In genomic region chr17:8295825-8296224, GRCm38 (mm10) we compare ENCODE assay signal across 29 mouse cellular contexts. TPM values are rescaled to one million over a fixed set of nuclear protein-coding genes. Genes with fewer than 3 reads are reported as not detected.
DNase-seq lines count a peak whose midpoint lies in the region; ATAC-seq and TF ChIP-seq lines count a peak whose summit lies in the region.
"Had no signal": no experiment of that assay in that cellular context is flagged by ENCODE, and none has a peak within 500 bp of the region (broad histone marks: within the 10 kb centered on the region; RNA-seq: fewer than 3 reads in every experiment).

No protein-coding gene starts in this region.

- H3K79me2 ChIP-seq in MEL (ENCODE audit: control insufficient read depth, insufficient read depth, low read length, poor library complexity): no peaks in the 10 kb centered on the region; the same call in 1 of the 2 replicates

- no peak for TF ChIP-seq EP300 in liver, postnatal 0 days (IDR thresholded peaks at IDR 0.05; ENCODE audit: low read depth)
- TF ChIP-seq EP300 in MEL (IDR thresholded peaks at IDR 0.05; ENCODE audit: low read depth in 1 of 2, low read length in 2 of 2): no peak

- no peaks in the 10 kb centered on the region for H3K4me1 ChIP-seq in intestine, postnatal 0 days (replicated peaks; ENCODE audit: control insufficient read depth, insufficient read depth, low read length)
- no peaks in the 10 kb centered on the region for H3K4me1 ChIP-seq in intestine, embryonic 16.5 days (ENCODE audit: control insufficient read depth, insufficient read depth, low read length)
- peaks cover 12% of the 10 kb centered on the region for H3K4me1 ChIP-seq in liver, postnatal 0 days (ENCODE audit: insufficient read depth)
- H3K4me1 ChIP-seq in MEL (ENCODE audit: control insufficient read depth in 1 of 2, insufficient read depth in 2 of 2, low read length in 2 of 2): no peaks in the 10 kb centered on the region
- H3K4me1 ChIP-seq in cortical plate, adult 2 months (ENCODE audit: control insufficient read depth, insufficient read depth, low read length): no peaks in the 10 kb centered on the region
- H3K4me1 ChIP-seq: embryonic facial prominence, embryonic 10.5 days; heart, embryonic 10.5 days; hindbrain, embryonic 10.5 days; limb, embryonic 10.5 days; neural tube, embryonic 13.5 days had no signal

- H3K9me3 ChIP-seq in intestine, postnatal 0 days (ENCODE audit: control insufficient read depth): no peaks in the 10 kb centered on the region
- H3K9me3 ChIP-seq in intestine, embryonic 16.5 days (ENCODE audit: control insufficient read depth, low read length): no peaks in the 10 kb centered on the region
- H3K9me3 ChIP-seq in liver, postnatal 0 days (ENCODE audit: low read length): no peaks in the 10 kb centered on the region
- H3K9me3 ChIP-seq in MEL (replicated peaks; ENCODE audit: insufficient read depth, low read length): no peaks in the 10 kb centered on the region
- H3K9me3 ChIP-seq: embryonic facial prominence, embryonic 10.5 days; heart, embryonic 10.5 days; hindbrain, embryonic 10.5 days; limb, embryonic 10.5 days; neural tube, embryonic 13.5 days had no signal

- ATAC-seq in intestine, postnatal 0 days: no peak
- no peak for ATAC-seq in intestine, embryonic 16.5 days
- ATAC-seq in liver, postnatal 0 days: no peak
- ATAC-seq: forebrain, embryonic 16.5 days; inflammation-experienced regulatory T-cells, adult 6 months had no signal

- no peak overlapping the region for H3K4me3 ChIP-seq in intestine, postnatal 0 days (ENCODE audit: low read depth, low read length)
- no peak overlapping the region for H3K4me3 ChIP-seq in intestine, embryonic 16.5 days (ENCODE audit: low read length)
- no peak overlapping the region for H3K4me3 ChIP-seq in liver, postnatal 0 days (ENCODE audit: low read depth, low read length)
- H3K4me3 ChIP-seq in MEL (ENCODE audit: control insufficient read depth in 1 of 2, insufficient read depth in 1 of 2, low read depth in 2 of 2, low read length in 2 of 2): no peak overlapping the region
- no peak overlapping the region for H3K4me3 ChIP-seq in cortical plate, adult 2 months (ENCODE audit: insufficient read depth, low read length)
- H3K4me3 ChIP-seq: embryonic facial prominence, embryonic 10.5 days; heart, embryonic 10.5 days; hindbrain, embryonic 10.5 days; limb, embryonic 10.5 days; myocyte; neural tube, embryonic 13.5 days had no signal

- no peak for TF ChIP-seq POLR2A in MEL (IDR thresholded peaks at IDR 0.05; ENCODE audit: control insufficient read depth in 1 of 2, insufficient read depth in 1 of 2, low read depth in 1 of 2, low read length in 2 of 2, poor library complexity in 1 of 2)
- no peak for TF ChIP-seq POLR2A in cortical plate, adult 2 months (IDR thresholded peaks at IDR 0.05; ENCODE audit: extremely low read depth, insufficient read depth, low read length)

- no peak for DNase-seq in liver, postnatal 0 days
- no peak for DNase-seq in liver
- no peak for DNase-seq in MEL (ENCODE audit: low read depth, low spot score)
- DNase-seq in thymus, postnatal 4 days: no peak
- no peak for DNase-seq in cerebellum, adult 9-11 months
- DNase-seq: adrenal gland, postnatal 10 days; cerebellum, adult 9-10 months; gastrocnemius, postnatal 36 days; kidney, adult 9 months; kidney, postnatal 36 days; layer of hippocampus, adult 9-11 months; lung, adult 2 months; midbrain, embryonic 14.5 days; thymus, postnatal 14 days had no signal

- no peaks in the 10 kb centered on the region for H3K27me3 ChIP-seq in intestine, postnatal 0 days (replicated peaks; ENCODE audit: control insufficient read depth, insufficient read depth, low read length)
- H3K27me3 ChIP-seq in intestine, embryonic 16.5 days (replicated peaks; ENCODE audit: control insufficient read depth, insufficient read depth, low read length): no peaks in the 10 kb centered on the region
- no peaks in the 10 kb centered on the region for H3K27me3 ChIP-seq in liver, postnatal 0 days (ENCODE audit: insufficient read depth, low read length)
- H3K27me3 ChIP-seq in MEL (ENCODE audit: control insufficient read depth in 1 of 2, insufficient read depth in 2 of 2, low read length in 2 of 2): no peaks in the 10 kb centered on the region
- H3K27me3 ChIP-seq: neural tube, embryonic 13.5 days had no signal

- TF ChIP-seq CTCF in intestine, postnatal 0 days (IDR thresholded peaks at IDR 0.05; ENCODE audit: low read depth): peak; percentile 45
- TF ChIP-seq CTCF in liver, postnatal 0 days (IDR thresholded peaks at IDR 0.05; ENCODE audit: low read depth): peak; percentile 32; the same call in 1 of the 2 replicates
- peak in 1 of 3 experiments; percentile 38; a peak in 2 of 6 replicates for TF ChIP-seq CTCF in MEL (IDR thresholded peaks at IDR 0.05 in 2 of 3, conservative IDR thresholded peaks at IDR 0.05 in 1 of 3; ENCODE audit: control insufficient read depth in 1 of 3, insufficient read depth in 1 of 3, low read depth in 2 of 3, low read length in 3 of 3, poor library complexity in 1 of 3, severe bottlenecking in 1 of 3)
- TF ChIP-seq CTCF in cortical plate, adult 2 months (IDR thresholded peaks at IDR 0.05; ENCODE audit: extremely low read depth, insufficient read depth, low read length): peak; percentile 19; the same call in 1 of the 2 replicates

- H3K27ac ChIP-seq in intestine, postnatal 0 days (ENCODE audit: low read depth, low read length): no peak overlapping the region
- H3K27ac ChIP-seq in intestine, embryonic 16.5 days (ENCODE audit: low read length): no peak overlapping the region
- H3K27ac ChIP-seq in liver, postnatal 0 days (ENCODE audit: low read depth): no peak overlapping the region
- no peak overlapping the region for H3K27ac ChIP-seq in MEL (ENCODE audit: control insufficient read depth, low read depth, low read length)
- no peak overlapping the region for H3K27ac ChIP-seq in cortical plate, adult 2 months (ENCODE audit: insufficient read depth, low read length)
- H3K27ac ChIP-seq: embryonic facial prominence, embryonic 10.5 days; heart, embryonic 10.5 days; hindbrain, embryonic 10.5 days; limb, embryonic 10.5 days; neural tube, embryonic 13.5 days had no signal

- H3K9ac ChIP-seq in intestine, postnatal 0 days (ENCODE audit: low read depth, low read length): no peak overlapping the region
- H3K9ac ChIP-seq in intestine, embryonic 16.5 days (ENCODE audit: low read depth, low read length): no peak overlapping the region
- no peak overlapping the region for H3K9ac ChIP-seq in liver, postnatal 0 days (replicated peaks)
- no peak overlapping the region for H3K9ac ChIP-seq in MEL (ENCODE audit: control insufficient read depth, low read depth, low read length, poor library complexity, severe bottlenecking)
- H3K9ac ChIP-seq: neural tube, embryonic 13.5 days had no signal

- H3K36me3 ChIP-seq in intestine, postnatal 0 days (ENCODE audit: control insufficient read depth, insufficient read depth): peaks cover 16% of the 10 kb centered on the region; the same call in 1 of the 2 replicates
- H3K36me3 ChIP-seq in intestine, embryonic 16.5 days (ENCODE audit: control insufficient read depth, insufficient read depth, low read length): no peaks in the 10 kb centered on the region
- H3K36me3 ChIP-seq in liver, postnatal 0 days (replicated peaks; ENCODE audit: insufficient read depth, low read length): peaks cover 27% of the 10 kb centered on the region
- no peaks in the 10 kb centered on the region; a peak in 1 of 4 replicates for H3K36me3 ChIP-seq in MEL (ENCODE audit: control insufficient read depth in 1 of 2, insufficient read depth in 2 of 2, low read length in 2 of 2)
- H3K36me3 ChIP-seq: embryonic facial prominence, embryonic 10.5 days; heart, embryonic 10.5 days; limb, embryonic 10.5 days had no signal

- no peak overlapping the region for H3K4me2 ChIP-seq in intestine, postnatal 0 days (replicated peaks; ENCODE audit: low read depth)
- H3K4me2 ChIP-seq in intestine, embryonic 16.5 days (ENCODE audit: low read depth, low read length): no peak overlapping the region
- no peak overlapping the region for H3K4me2 ChIP-seq in liver, postnatal 0 days (ENCODE audit: low read depth, low read length)
- H3K4me2 ChIP-seq: neural tube, embryonic 13.5 days had no signal

- TF ChIP-seq RAD21 in MEL (IDR thresholded peaks at IDR 0.05; ENCODE audit: low read depth, low read length): no peak

RNA-seq across cellular contexts. Expression of gene Mpc1, which starts 13.1 kb away (rescaled TPM):
- 294 and 297 TPM in 2 replicates for polyA plus RNA-seq in intestine, postnatal 0 days (2015; fragmentation: Nextera tagmentation; extraction: Ambion mirVana)
- 223 and 235 TPM in 2 replicates for polyA plus RNA-seq in intestine, embryonic 16.5 days (2015; fragmentation: Nextera tagmentation; extraction: Ambion mirVana)
- 1,393 and 1,436 TPM in 2 replicates for polyA plus RNA-seq in liver, postnatal 0 days (2015; fragmentation: Nextera tagmentation; extraction: Ambion mirVana)
- 89.6 and 105 TPM in 2 replicates for total RNA-seq in MEL (2012; rRNA removed)
- 10 to 100 TPM in 1 of 2 experiments, not detected in 1; 56.2 TPM for polyA plus RNA-seq in MEL (2012; ENCODE audit: insufficient read depth in 1 of 2, insufficient read length in 2 of 2, low read depth in 1 of 2, low replicate concordance in 2 of 2, missing spikeins in 1 of 2)
- polyA plus RNA-seq in cortical plate, adult 2 months (2012; rRNA removed): 398 and 433 TPM in 2 replicates

RNA-seq across cellular contexts. Expression of gene Sft2d1, which starts 15.1 kb away (rescaled TPM):
- polyA plus RNA-seq in intestine, postnatal 0 days (2015; fragmentation: Nextera tagmentation; extraction: Ambion mirVana): 126 and 135 TPM in 2 replicates
- polyA plus RNA-seq in intestine, embryonic 16.5 days (2015; fragmentation: Nextera tagmentation; extraction: Ambion mirVana): 91.7 and 92.5 TPM in 2 replicates
- 67.6 and 67.7 TPM in 2 replicates for polyA plus RNA-seq in liver, postnatal 0 days (2015; fragmentation: Nextera tagmentation; extraction: Ambion mirVana)
- total RNA-seq in MEL (2012; rRNA removed): 87.9 and 88.0 TPM in 2 replicates
- polyA plus RNA-seq in MEL (2012; ENCODE audit: insufficient read depth in 1 of 2, insufficient read length in 2 of 2, low read depth in 1 of 2, low replicate concordance in 2 of 2, missing spikeins in 1 of 2): 100 to 1,000 TPM in 1 of 2 experiments, not detected in 1; 101 TPM
- polyA plus RNA-seq in cortical plate, adult 2 months (2012; rRNA removed): 117 and 124 TPM in 2 replicates

RNA-seq across cellular contexts. Expression of gene Prr18, which starts 41.4 kb away (rescaled TPM):
- 0.35 and 0.39 TPM in 2 replicates for polyA plus RNA-seq in intestine, postnatal 0 days (2015; fragmentation: Nextera tagmentation; extraction: Ambion mirVana)
- 0.17 and 0.20 TPM in 2 replicates for polyA plus RNA-seq in intestine, embryonic 16.5 days (2015; fragmentation: Nextera tagmentation; extraction: Ambion mirVana)
- polyA plus RNA-seq in liver, postnatal 0 days (2015; fragmentation: Nextera tagmentation; extraction: Ambion mirVana): 0.05 TPM in 1 of 2 replicates, not detected in the other
- total RNA-seq in MEL (2012; rRNA removed): 0.03 and 0.04 TPM in 2 replicates
- under 1 TPM in 1 of 2 experiments, not detected in 1; 0.10 TPM for polyA plus RNA-seq in MEL (2012; ENCODE audit: insufficient read depth in 1 of 2, insufficient read length in 2 of 2, low read depth in 1 of 2, low replicate concordance in 2 of 2, missing spikeins in 1 of 2)
- polyA plus RNA-seq in cortical plate, adult 2 months (2012; rRNA removed): 34.3 and 40.8 TPM in 2 replicates

RNA-seq across cellular contexts. Expression of gene T2, which starts 60.0 kb away (rescaled TPM):
- polyA plus RNA-seq in intestine, postnatal 0 days (2015; fragmentation: Nextera tagmentation; extraction: Ambion mirVana): 0.10 TPM in 1 of 2 replicates, not detected in the other
- polyA plus RNA-seq in intestine, embryonic 16.5 days (2015; fragmentation: Nextera tagmentation; extraction: Ambion mirVana): 0.22 and 0.24 TPM in 2 replicates
- not detected in 2 replicates for polyA plus RNA-seq in liver, postnatal 0 days (2015; fragmentation: Nextera tagmentation; extraction: Ambion mirVana)
- not detected in 2 replicates for total RNA-seq in MEL (2012; rRNA removed)
- polyA plus RNA-seq in MEL (2012; ENCODE audit: insufficient read depth in 1 of 2, insufficient read length in 2 of 2, low read depth in 1 of 2, low replicate concordance in 2 of 2, missing spikeins in 1 of 2): under 1 TPM in 1 of 2 experiments, not detected in 1; 0.15 TPM
- polyA plus RNA-seq in cortical plate, adult 2 months (2012; rRNA removed): 0.83 and 1.2 TPM in 2 replicates
- total RNA-seq: common myeloid progenitor, adult 5-6 weeks; gastrocnemius, postnatal 36 days; liver, adult 2 months; megakaryocyte-erythroid progenitor cell, adult 5-6 weeks had no signal
- polyA plus RNA-seq: liver, adult 2 months; spleen, adult 2 months had no signal

RNA-seq across cellular contexts. Expression of gene Ccr6, which starts 60.0 kb away (rescaled TPM):
- polyA plus RNA-seq in intestine, postnatal 0 days (2015; fragmentation: Nextera tagmentation; extraction: Ambion mirVana): 0.46 TPM in 2 replicates
- 0.75 and 0.78 TPM in 2 replicates for polyA plus RNA-seq in intestine, embryonic 16.5 days (2015; fragmentation: Nextera tagmentation; extraction: Ambion mirVana)
- 0.45 and 1.1 TPM in 2 replicates for polyA plus RNA-seq in liver, postnatal 0 days (2015; fragmentation: Nextera tagmentation; extraction: Ambion mirVana)
- not detected in 2 replicates for total RNA-seq in MEL (2012; rRNA removed)
- polyA plus RNA-seq in MEL (2012; ENCODE audit: insufficient read depth in 1 of 2, insufficient read length in 2 of 2, low read depth in 1 of 2, low replicate concordance in 2 of 2, missing spikeins in 1 of 2): not detected
- 0.42 TPM in 1 of 2 replicates, not detected in the other for polyA plus RNA-seq in cortical plate, adult 2 months (2012; rRNA removed)
- total RNA-seq: common myeloid progenitor, adult 5-6 weeks; gastrocnemius, postnatal 36 days; liver, adult 2 months; megakaryocyte-erythroid progenitor cell, adult 5-6 weeks had no signal
- polyA plus RNA-seq: embryonic facial prominence, embryonic 10.5 days; forebrain, embryonic 16.5 days; heart, embryonic 10.5 days; hindbrain, embryonic 10.5 days; limb, embryonic 10.5 days; midbrain, embryonic 14.5 days; myocyte; neural tube, embryonic 13.5 days had no signal

Comparison
In these comparisons a context has a peak if more than half of its experiments do, and no peak if none do; other contexts are left out.
1. RNA of gene Prr18, which starts 41.4 kb away (polyA plus RNA-seq): 34.3 to 40.8 TPM in cortical plate, adult 2 months; 0.35 to 0.39 TPM in intestine, postnatal 0 days, 0.17 to 0.20 TPM in intestine, embryonic 16.5 days, 0.10 TPM in MEL and 0.05 TPM in liver, postnatal 0 days; every median in the first group is over 10 times any median in the second.